Mouse (Mus musculus): ENCODE data around the gene Kcnk1.

The Kcnk1 gene

GRCm38 (mm10) chr8:126062844-126063243 is 67.9 kb downstream of the Kcnk1 start:
- no peak for DNase-seq

GRCm38 (mm10) chr8:126063832-126064409 is 69.0 kb downstream of the Kcnk1 start:
- peak; percentile 66 for DNase-seq

- DNase-seq: peak; percentile 52
These were observed 69.7 kb downstream of the Kcnk1 start for GRCm38 (mm10) chr8:126064587-126065145.

- no peak for DNase-seq
These were observed 72.3 kb downstream of the Kcnk1 start for GRCm38 (mm10) chr8:126067306-126067705.

GRCm38 (mm10) chr8:126068136-126068535 is 73.2 kb downstream of the Kcnk1 start:
- DNase-seq: no peak

- peak; percentile 31 for DNase-seq
These were observed 77.7 kb downstream of the Kcnk1 start for GRCm38 (mm10) chr8:126072678-126073077.

- peak; percentile 93 for DNase-seq
These were observed 78.3 kb downstream of the Kcnk1 start for GRCm38 (mm10) chr8:126073141-126073740.

- no peak for DNase-seq
These were observed 79.1 kb downstream of the Kcnk1 start for GRCm38 (mm10) chr8:126074111-126074510.

- peak; percentile 82 for DNase-seq
These were observed 80.4 kb downstream of the Kcnk1 start for GRCm38 (mm10) chr8:126075400-126075799.

All from retina, postnatal 1 day (tissue).